Mouse (Mus musculus): ENCODE data around the gene Kcng4. TPM values are rescaled to one million over a fixed set of nuclear protein-coding genes. Genes with fewer than 3 reads are reported as not detected.

Gene Kcng4
- polyA plus RNA-seq, 1 experiment from 2014 or later: 0.18 TPM

DNA sequence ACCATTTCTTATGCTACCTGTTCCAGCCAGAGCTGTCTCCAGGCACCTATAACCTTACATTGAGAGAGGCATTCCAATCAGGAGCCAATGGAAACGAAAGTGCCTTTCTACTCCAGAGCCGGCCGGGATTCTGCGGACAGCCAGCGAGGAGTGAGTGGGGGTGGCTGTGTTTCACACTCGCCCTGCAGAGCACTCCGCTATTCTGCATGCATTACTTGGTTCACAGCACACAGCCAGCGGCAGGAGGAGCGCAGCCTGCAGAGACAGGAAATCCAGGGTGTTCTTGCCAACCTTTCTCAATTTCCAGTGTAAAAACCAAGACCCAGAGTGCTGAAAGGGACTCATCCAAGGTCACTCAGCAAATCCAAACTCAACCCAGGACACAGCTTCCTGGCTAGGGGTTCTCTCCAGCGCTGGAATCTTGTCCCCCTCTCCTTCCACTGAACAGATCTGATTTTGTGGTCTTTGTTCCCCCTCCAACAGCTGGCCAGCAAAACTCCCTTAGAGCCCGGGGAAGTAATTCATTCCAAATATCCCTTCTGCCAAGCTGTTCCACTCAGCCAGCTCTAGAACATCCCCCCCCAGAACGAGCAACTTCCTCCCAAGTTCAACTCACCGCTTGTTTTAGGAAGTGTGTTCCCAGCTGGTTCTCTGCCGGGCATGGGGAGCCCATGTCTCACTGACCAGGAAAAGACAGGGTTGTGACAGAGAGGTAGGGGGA lies 704 bp downstream of the Kcng4 start:
- Histone ChIP-seq H3K4me3 (replicated peaks; ENCODE audit: low read length) (no peak overlapping the region), H3K4me2 (ENCODE audit: low read depth, low read length) (no peak overlapping the region), H3K36me3 (ENCODE audit: control insufficient read depth, insufficient read depth, low read length) (no peaks in the 10 kb centered on the region), H3K27me3 (ENCODE audit: control insufficient read depth, insufficient read depth, low read length) (0 out of 2 replicates have a peak, but pooled peaks cover 4% of the 10 kb centered on the region), H3K9ac (ENCODE audit: low read length) (no peak overlapping the region), H3K27ac (ENCODE audit: low read length) (no peak overlapping the region), H3K4me1 (ENCODE audit: control insufficient read depth, insufficient read depth, low read length) (peaks cover 10% of the 10 kb centered on the region; the same call in 1 of the 2 replicates), H3K9me3 (replicated peaks; ENCODE audit: control insufficient read depth, low read length) (no peaks in the 10 kb centered on the region)
- ATAC-seq (ENCODE audit: insufficient read depth, low FRiP score): no peak
- 36% methylated on average over 14 of the region's 14 CpGs for WGBS

DNA sequence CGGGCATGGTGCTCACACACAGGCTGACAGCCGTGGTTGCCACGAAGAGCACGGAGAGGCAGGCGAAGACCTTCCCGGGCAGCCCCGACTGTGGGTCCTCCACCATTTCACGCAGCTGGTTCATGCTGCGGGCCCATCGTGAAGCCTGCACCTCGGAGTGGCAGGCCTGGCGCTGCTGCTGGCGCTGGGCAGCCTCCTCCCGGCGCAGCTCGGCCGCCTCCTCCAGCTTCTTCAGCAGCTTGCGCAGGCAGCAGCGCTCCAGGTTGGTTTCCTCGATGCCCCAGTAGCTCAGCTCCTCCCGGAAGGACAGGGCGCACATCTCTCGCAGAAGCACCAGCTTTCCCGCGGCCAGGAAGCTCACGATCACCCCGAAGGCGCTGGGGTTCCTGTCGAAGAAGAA lies 2.6 kb downstream of the Kcng4 start:
- Histone ChIP-seq H3K4me1 (ENCODE audit: control insufficient read depth, insufficient read depth, low read length) (peaks cover 10% of the 10 kb centered on the region; the same call in 1 of the 2 replicates), H3K9me3 (replicated peaks; ENCODE audit: control insufficient read depth, low read length) (no peaks in the 10 kb centered on the region), H3K4me2 (ENCODE audit: low read depth, low read length) (no peak overlapping the region), H3K27me3 (ENCODE audit: control insufficient read depth, insufficient read depth, low read length) (0 out of 2 replicates have a peak, but pooled peaks cover 4% of the 10 kb centered on the region), H3K4me3 (replicated peaks; ENCODE audit: low read length) (no peak overlapping the region), H3K9ac (ENCODE audit: low read length) (no peak overlapping the region), H3K36me3 (ENCODE audit: control insufficient read depth, insufficient read depth, low read length) (no peaks in the 10 kb centered on the region), H3K27ac (ENCODE audit: low read length) (no peak overlapping the region)
- ATAC-seq (ENCODE audit: insufficient read depth, low FRiP score): no peak
- WGBS: 53% methylated on average over 29 of the region's 29 CpGs

- no peak overlapping the region for H3K27ac ChIP-seq (ENCODE audit: low read length)
- WGBS: 80% methylated on average over 9 of the region's 9 CpGs
- H3K9me3 ChIP-seq (replicated peaks; ENCODE audit: control insufficient read depth, low read length): no peaks in the 10 kb centered on the region
- 0 out of 2 replicates have a peak, but pooled peaks cover 4% of the 10 kb centered on the region for H3K27me3 ChIP-seq (ENCODE audit: control insufficient read depth, insufficient read depth, low read length)
- no peak for ATAC-seq (ENCODE audit: insufficient read depth, low FRiP score)
- no peak overlapping the region for H3K4me3 ChIP-seq (replicated peaks; ENCODE audit: low read length)
- H3K9ac ChIP-seq (ENCODE audit: low read length): no peak overlapping the region
- H3K4me2 ChIP-seq (ENCODE audit: low read depth, low read length): no peak overlapping the region
- H3K4me1 ChIP-seq (ENCODE audit: control insufficient read depth, insufficient read depth, low read length): peaks cover 10% of the 10 kb centered on the region; the same call in 1 of the 2 replicates
- no peaks in the 10 kb centered on the region for H3K36me3 ChIP-seq (ENCODE audit: control insufficient read depth, insufficient read depth, low read length)
Measured at GRCm38 (mm10) chr8:119632246-119632645, 3.2 kb downstream of the Kcng4 start.

DNA sequence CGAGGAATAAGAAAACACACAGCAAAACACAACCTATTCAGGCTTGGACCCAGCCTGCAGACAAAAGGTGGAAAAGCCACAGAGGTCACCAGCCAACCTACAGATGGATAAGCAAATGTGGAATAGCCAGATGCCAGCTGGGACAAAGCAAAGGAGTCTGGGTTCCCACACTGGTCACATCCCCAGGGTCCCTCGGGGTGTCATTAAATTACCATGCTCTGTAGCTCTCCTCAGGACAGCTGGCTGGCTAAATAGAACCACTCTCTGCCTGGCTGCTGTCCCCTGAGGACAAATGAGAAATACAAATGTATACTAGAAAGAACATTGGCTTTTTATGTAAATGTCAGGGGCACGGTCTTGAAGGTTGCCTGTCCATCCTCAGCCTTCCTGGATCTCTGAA lies 4.6 kb downstream of the Kcng4 start:
- Histone ChIP-seq H3K36me3 (ENCODE audit: control insufficient read depth, insufficient read depth, low read length) (no peaks in the 10 kb centered on the region), H3K27ac (ENCODE audit: low read length) (no peak overlapping the region), H3K9me3 (replicated peaks; ENCODE audit: control insufficient read depth, low read length) (no peaks in the 10 kb centered on the region), H3K9ac (ENCODE audit: low read length) (no peak overlapping the region), H3K4me1 (ENCODE audit: control insufficient read depth, insufficient read depth, low read length) (peaks cover 10% of the 10 kb centered on the region; the same call in 1 of the 2 replicates), H3K4me2 (ENCODE audit: low read depth, low read length) (no peak overlapping the region), H3K4me3 (replicated peaks; ENCODE audit: low read length) (no peak overlapping the region), H3K27me3 (ENCODE audit: control insufficient read depth, insufficient read depth, low read length) (0 out of 2 replicates have a peak, but pooled peaks cover 4% of the 10 kb centered on the region)
- WGBS: 61% methylated on average over 3 of the region's 3 CpGs
- no peak for ATAC-seq (ENCODE audit: insufficient read depth, low FRiP score)

DNA sequence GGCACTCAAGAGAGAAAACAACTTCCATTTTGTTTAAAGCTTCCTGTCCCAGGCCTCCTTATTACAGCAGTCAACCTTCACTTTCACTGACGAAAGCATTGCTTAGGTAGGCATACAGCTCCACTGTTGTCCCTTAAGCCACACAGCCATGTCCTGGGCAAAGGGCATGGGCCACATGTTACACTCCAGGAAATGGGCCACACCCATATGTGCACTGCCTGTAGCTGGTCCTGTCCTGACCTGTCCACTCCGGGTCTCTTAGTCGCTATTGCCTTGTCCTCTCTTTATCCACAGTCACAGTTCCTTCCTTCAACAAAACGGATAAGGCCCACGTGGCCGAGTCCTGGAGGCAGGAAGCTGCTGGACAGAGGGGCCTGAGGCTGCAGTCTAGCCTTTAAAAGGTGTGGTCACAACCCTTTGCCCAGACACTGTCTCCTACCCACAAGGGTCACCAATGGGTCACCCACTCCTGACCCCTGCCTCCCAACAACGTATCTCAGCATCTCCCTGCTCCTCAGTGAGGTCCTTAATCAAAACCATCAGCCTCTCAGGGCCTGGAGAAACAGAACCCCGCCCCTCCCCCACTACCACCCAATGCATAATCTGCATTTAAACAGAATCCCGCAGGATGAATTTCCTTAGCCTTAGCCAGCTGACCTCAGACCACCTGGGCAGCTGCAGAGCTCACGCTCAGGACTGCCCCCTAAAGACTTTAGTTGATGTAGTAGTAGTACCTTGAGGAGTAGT lies 7.7 kb downstream of the Kcng4 start:
- 38% methylated on average over 10 of the region's 10 CpGs for WGBS
- Histone ChIP-seq H3K9ac (ENCODE audit: low read length) (no peak overlapping the region), H3K4me1 (ENCODE audit: control insufficient read depth, insufficient read depth, low read length) (no peaks in the 10 kb centered on the region), H3K27me3 (ENCODE audit: control insufficient read depth, insufficient read depth, low read length) (no peaks in the 10 kb centered on the region), H3K4me2 (ENCODE audit: low read depth, low read length) (no peak overlapping the region), H3K27ac (ENCODE audit: low read length) (no peak overlapping the region), H3K4me3 (replicated peaks; ENCODE audit: low read length) (no peak overlapping the region), H3K36me3 (ENCODE audit: control insufficient read depth, insufficient read depth, low read length) (no peaks in the 10 kb centered on the region), H3K9me3 (replicated peaks; ENCODE audit: control insufficient read depth, low read length) (no peaks in the 10 kb centered on the region)
- ATAC-seq (ENCODE audit: insufficient read depth, low FRiP score): no peak

DNA sequence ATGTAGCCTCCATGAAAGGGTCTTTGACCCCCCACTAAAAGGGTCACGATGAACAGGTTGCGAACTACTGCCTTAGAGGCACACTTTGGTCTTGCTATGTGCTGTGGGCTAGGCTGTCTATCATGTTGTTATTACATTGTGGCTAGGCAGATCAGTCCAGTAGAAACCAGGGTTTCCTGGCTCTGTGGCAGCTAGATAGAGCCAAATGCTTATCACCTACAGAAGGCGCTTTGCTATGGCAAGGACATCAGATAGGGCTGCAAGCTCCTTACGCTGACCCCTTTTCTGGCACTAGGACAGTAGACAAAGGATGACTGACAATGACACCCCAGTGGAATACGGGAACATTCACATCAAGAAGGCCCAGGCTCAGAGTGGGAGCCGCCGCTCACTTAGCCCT lies 8.3 kb downstream of the Kcng4 start:
- H3K9ac ChIP-seq (ENCODE audit: low read length): no peak overlapping the region
- ATAC-seq (ENCODE audit: insufficient read depth, low FRiP score): no peak
- H3K4me1 ChIP-seq (ENCODE audit: control insufficient read depth, insufficient read depth, low read length): no peaks in the 10 kb centered on the region
- 89% methylated on average over 7 of the region's 7 CpGs for WGBS
- no peaks in the 10 kb centered on the region for H3K27me3 ChIP-seq (ENCODE audit: control insufficient read depth, insufficient read depth, low read length)
- H3K27ac ChIP-seq (ENCODE audit: low read length): no peak overlapping the region
- no peaks in the 10 kb centered on the region for H3K9me3 ChIP-seq (replicated peaks; ENCODE audit: control insufficient read depth, low read length)
- H3K4me2 ChIP-seq (ENCODE audit: low read depth, low read length): no peak overlapping the region
- no peaks in the 10 kb centered on the region for H3K36me3 ChIP-seq (ENCODE audit: control insufficient read depth, insufficient read depth, low read length)
- H3K4me3 ChIP-seq (replicated peaks; ENCODE audit: low read length): no peak overlapping the region

DNA sequence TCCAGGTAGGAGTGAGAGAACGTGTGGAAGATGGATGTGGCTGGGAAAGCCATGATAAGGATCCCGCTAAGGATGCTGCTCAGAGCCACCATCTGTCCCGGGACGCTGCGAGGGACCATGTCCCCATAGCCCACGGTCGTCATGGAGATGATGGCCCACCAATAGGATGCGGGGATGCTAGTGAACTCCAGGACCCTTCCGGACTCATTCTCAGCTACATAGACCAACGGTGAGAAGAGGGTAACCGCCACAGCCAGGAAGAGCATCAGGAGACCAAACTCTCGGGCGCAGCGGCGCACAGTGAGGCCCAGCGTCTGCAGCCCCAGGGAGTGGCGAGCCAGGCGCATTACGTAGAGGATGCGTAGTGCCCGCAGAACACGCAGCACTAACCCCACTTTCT lies 9.7 kb downstream of the Kcng4 start:
- H3K36me3 ChIP-seq (ENCODE audit: control insufficient read depth, insufficient read depth, low read length): no peaks in the 10 kb centered on the region
- H3K4me1 ChIP-seq (ENCODE audit: control insufficient read depth, insufficient read depth, low read length): no peaks in the 10 kb centered on the region
- no peak overlapping the region for H3K27ac ChIP-seq (ENCODE audit: low read length)
- H3K4me3 ChIP-seq (replicated peaks; ENCODE audit: low read length): no peak overlapping the region
- WGBS: 78% methylated on average over 22 of the region's 22 CpGs
- no peaks in the 10 kb centered on the region for H3K9me3 ChIP-seq (replicated peaks; ENCODE audit: control insufficient read depth, low read length)
- H3K9ac ChIP-seq (ENCODE audit: low read length): no peak overlapping the region
- no peaks in the 10 kb centered on the region for H3K27me3 ChIP-seq (ENCODE audit: control insufficient read depth, insufficient read depth, low read length)
- ATAC-seq (ENCODE audit: insufficient read depth, low FRiP score): no peak
- H3K4me2 ChIP-seq (ENCODE audit: low read depth, low read length): no peak overlapping the region

GRCm38 (mm10) chr8:119624916-119625315 lies 10.6 kb downstream of the Kcng4 start:
- WGBS: 87% methylated on average over 7 of the region's 7 CpGs
- Histone ChIP-seq H3K36me3 (ENCODE audit: control insufficient read depth, insufficient read depth, low read length) (no peaks in the 10 kb centered on the region), H3K4me1 (ENCODE audit: control insufficient read depth, insufficient read depth, low read length) (no peaks in the 10 kb centered on the region), H3K27ac (ENCODE audit: low read length) (no peak overlapping the region), H3K4me2 (ENCODE audit: low read depth, low read length) (no peak overlapping the region), H3K27me3 (ENCODE audit: control insufficient read depth, insufficient read depth, low read length) (no peaks in the 10 kb centered on the region), H3K4me3 (replicated peaks; ENCODE audit: low read length) (no peak overlapping the region), H3K9me3 (replicated peaks; ENCODE audit: control insufficient read depth, low read length) (no peaks in the 10 kb centered on the region), H3K9ac (ENCODE audit: low read length) (no peak overlapping the region)
- ATAC-seq (ENCODE audit: insufficient read depth, low FRiP score): no peak

DNA sequence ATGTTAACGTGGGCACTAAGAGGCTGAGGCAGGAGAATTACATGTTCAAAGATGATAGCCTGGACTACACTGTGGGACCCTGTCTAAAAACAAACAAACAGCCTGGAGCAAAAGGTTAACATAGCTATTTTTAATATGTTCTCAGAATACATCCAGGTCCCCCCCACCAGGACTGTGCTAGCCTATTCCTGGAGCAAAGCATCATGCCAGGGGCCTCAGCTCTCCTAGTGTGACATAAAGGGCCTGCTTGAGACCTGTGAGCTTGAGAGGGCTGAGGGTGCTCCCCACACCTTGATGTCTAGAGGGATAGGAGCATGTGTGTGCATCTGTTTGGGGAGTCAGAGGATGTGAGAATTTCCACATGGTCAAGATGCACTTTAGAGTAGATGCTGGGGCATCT lies 11.7 kb downstream of the Kcng4 start:
- H3K36me3 ChIP-seq (ENCODE audit: control insufficient read depth, insufficient read depth, low read length): no peaks in the 10 kb centered on the region
- H3K9ac ChIP-seq (ENCODE audit: low read length): no peak overlapping the region
- WGBS: 76% methylated on average over 1 of the region's 1 CpGs

More for the DNA sequence above, 11.7 kb downstream of the Kcng4 start:
- no peak overlapping the region for H3K4me3 ChIP-seq (replicated peaks; ENCODE audit: low read length)
- no peaks in the 10 kb centered on the region for H3K27me3 ChIP-seq (ENCODE audit: control insufficient read depth, insufficient read depth, low read length)
- ATAC-seq (ENCODE audit: insufficient read depth, low FRiP score): no peak
- H3K9me3 ChIP-seq (replicated peaks; ENCODE audit: control insufficient read depth, low read length): no peaks in the 10 kb centered on the region
- H3K4me2 ChIP-seq (ENCODE audit: low read depth, low read length): no peak overlapping the region
- H3K27ac ChIP-seq (ENCODE audit: low read length): no peak overlapping the region
- H3K4me1 ChIP-seq (ENCODE audit: control insufficient read depth, insufficient read depth, low read length): no peaks in the 10 kb centered on the region
